Mouse (Mus musculus) heart, embryonic 14.5 days (tissue): ENCODE data around the gene Map3k20. TPM values are rescaled to one million over a fixed set of nuclear protein-coding genes. Genes with fewer than 3 reads are reported as not detected.

Experiments
- ATAC-seq: fragments of 200-750 bp; cut with Nextera tagmentation; 2 replicates; pipeline ENCODE4 v1.8.0; 2017; ENCODE audit warnings: low read depth, moderate TSS enrichment; ENCODE audit not compliant: insufficient number of reproducible peaks, insufficient read depth, low FRiP score
- H3K27ac ChIP-seq, 2 experiments: fragments of 200-500 bp in 1 of 2; fragments of 300-500 bp in 1 of 2; sonication (generic) in 1 of 2; replicated peaks in 1 of 2; 2 replicates each; pipeline ENCODE4 v1.5.1; 2012 to 2014; ENCODE audit warnings: low read depth in 2 of 2, low read length in 2 of 2, control low read depth in 1 of 2, mild to moderate bottlenecking in 1 of 2, mixed read lengths in 1 of 2; ENCODE audit not compliant: control insufficient read depth in 1 of 2, insufficient read depth in 1 of 2
- H3K27me3 ChIP-seq: fragments of 300-500 bp; sonication (generic); 2 replicates; pipeline ENCODE4 v1.6.1; 2014; ENCODE audit warnings: mild to moderate bottlenecking, low read length, control low read depth; ENCODE audit not compliant: control insufficient read depth, insufficient read depth
- H3K36me3 ChIP-seq: fragments of 300-500 bp; sonication (generic); 2 replicates; pipeline ENCODE4 v1.6.1; 2014; ENCODE audit warnings: mild to moderate bottlenecking, control low read depth, low read length, mixed read lengths; ENCODE audit not compliant: control insufficient read depth, insufficient read depth
- H3K4me1 ChIP-seq, 2 experiments: fragments of 200-500 bp in 1 of 2; fragments of 300-500 bp in 1 of 2; sonication (generic) in 1 of 2; 2 replicates each; pipeline ENCODE4 v1.6.1; 2012 to 2014; ENCODE audit warnings: low read length in 2 of 2, control low read depth in 1 of 2, mixed read lengths in 1 of 2; ENCODE audit not compliant: control insufficient read depth in 2 of 2, insufficient read depth in 2 of 2
- H3K4me2 ChIP-seq: fragments of 300-500 bp; sonication (generic); 2 replicates; pipeline ENCODE4 v1.6.1; 2014; ENCODE audit warnings: mild to moderate bottlenecking, low read length
- H3K4me3 ChIP-seq, 2 experiments: fragments of 200-500 bp in 1 of 2; fragments of 300-500 bp in 1 of 2; sonication (generic) in 1 of 2; 2 replicates each; pipeline ENCODE4 v1.5.1; 2012 to 2014; ENCODE audit warnings: low read length in 2 of 2, mild to moderate bottlenecking in 2 of 2, control low read depth in 1 of 2, low read depth in 1 of 2, moderate library complexity in 1 of 2; ENCODE audit not compliant: control insufficient read depth in 1 of 2, insufficient read depth in 1 of 2
- H3K9ac ChIP-seq: fragments of 300-500 bp; sonication (generic); 2 replicates; pipeline ENCODE4 v1.6.1; 2014; ENCODE audit warnings: mild to moderate bottlenecking, low read length
- H3K9me3 ChIP-seq: fragments of 300-500 bp; sonication (generic); 2 replicates; pipeline ENCODE4 v1.6.1; 2016; ENCODE audit warnings: low read length, control low read depth; ENCODE audit not compliant: control insufficient read depth
- WGBS: fragments of 180-500 bp; shearing (Covaris S2); extraction: QIAGEN DNeasy Blood & Tissue Kit; methylation state at CpG from one replicate; pipeline ENCODE4 v1.1.7; 2014; 5-methylcytosine and 5-hydroxymethylcytosine counted together
- polyA plus RNA-seq: library from polyadenylated mRNA; unstranded; fragments of >200 nt; fragmentation: Nextera tagmentation; extraction: Ambion mirVana; gene quantifications from 2 replicates; pipeline ENCODE4 v1.2.1, GENCODE M21; 2014

The Map3k20 gene
- polyA plus RNA-seq, 1 experiment from 2014 or later, result 85.1 TPM

GRCm38 (mm10) chr2:72308981-72309380 is 23.5 kb downstream of the Map3k20 start:
- H3K4me1 ChIP-seq, result peaks cover 26 to 50% of the 10 kb centered on the region in 2 experiments
- no peak overlapping the region; a peak in 1 of 4 replicates for H3K27ac ChIP-seq
- ATAC-seq, result no peak
- 39% methylated on average over 5 of the region's 5 CpGs for WGBS
- H3K27me3 ChIP-seq, result no peaks in the 10 kb centered on the region
- no peak overlapping the region for H3K9ac ChIP-seq
- no peaks in the 10 kb centered on the region for H3K9me3 ChIP-seq
- H3K36me3 ChIP-seq, result peaks cover 32% of the 10 kb centered on the region
- H3K4me3 ChIP-seq, result no peak overlapping the region
- no peak overlapping the region for H3K4me2 ChIP-seq

- 37% methylated on average over 8 of the region's 8 CpGs for WGBS
- Histone ChIP-seq H3K9me3 (no peaks in the 10 kb centered on the region), H3K9ac (no peak overlapping the region), H3K27me3 (no peaks in the 10 kb centered on the region), H3K4me3 (no peak overlapping the region), H3K4me1 (peaks cover 26 to 47% of the 10 kb centered on the region in 2 experiments), H3K27ac (0 out of 4 replicates have a peak overlapping the region, but pooled peaks of 1 of the 2 experiments have one; percentile 32), H3K36me3 (peaks cover 11% of the 10 kb centered on the region), H3K4me2 (peak overlapping the region; percentile 4; the same call in 1 of the 2 replicates)
- no peak for ATAC-seq
Observed at GRCm38 (mm10) chr2:72311486-72311885, 26.0 kb downstream of the Map3k20 start.

GRCm38 (mm10) chr2:72313312-72313711 is 27.9 kb downstream of the Map3k20 start:
- Histone ChIP-seq H3K36me3 (peaks cover 11% of the 10 kb centered on the region), H3K4me2 (no peak overlapping the region), H3K4me3 (no peak overlapping the region), H3K27ac (no peak overlapping the region), H3K4me1 (peaks cover 30 to 57% of the 10 kb centered on the region in 2 experiments), H3K27me3 (no peaks in the 10 kb centered on the region), H3K9ac (no peak overlapping the region), H3K9me3 (no peaks in the 10 kb centered on the region)
- no peak for ATAC-seq
- WGBS, result 87% methylated on average over 11 of the region's 11 CpGs

GRCm38 (mm10) chr2:72318421-72318820 is 33.0 kb downstream of the Map3k20 start:
- Histone ChIP-seq H3K27ac (peak overlapping the region; percentile 56 to 70), H3K9ac (no peak overlapping the region), H3K4me1 (peaks cover 16 to 48% of the 10 kb centered on the region in 2 experiments), H3K27me3 (no peaks in the 10 kb centered on the region), H3K36me3 (peaks cover 8% of the 10 kb centered on the region), H3K4me2 (no peak overlapping the region), H3K9me3 (no peaks in the 10 kb centered on the region), H3K4me3 (no peak overlapping the region)
- WGBS, result 33% methylated on average over 4 of the region's 4 CpGs
- 0 out of 2 replicates have a peak, but pooled peaks have one; percentile 43 for ATAC-seq

- Histone ChIP-seq H3K27me3 (no peaks in the 10 kb centered on the region), H3K4me1 (peaks cover 20 to 51% of the 10 kb centered on the region in 2 experiments), H3K27ac (peak overlapping the region; percentile 56 to 70; a peak in 3 of 4 replicates), H3K4me2 (no peak overlapping the region), H3K4me3 (no peak overlapping the region), H3K36me3 (0 out of 2 replicates have a peak, but pooled peaks cover 3% of the 10 kb centered on the region), H3K9me3 (no peaks in the 10 kb centered on the region), H3K9ac (no peak overlapping the region)
- WGBS, result 71% methylated on average over 7 of the region's 7 CpGs
- ATAC-seq, result no peak
Observed at GRCm38 (mm10) chr2:72319028-72319798, 33.8 kb downstream of the Map3k20 start.

GRCm38 (mm10) chr2:72320661-72321060 is 35.2 kb downstream of the Map3k20 start:
- H3K9me3 ChIP-seq, result no peaks in the 10 kb centered on the region
- WGBS, result 65% methylated on average over 2 of the region's 2 CpGs
- no peak overlapping the region for H3K27ac ChIP-seq
- H3K4me2 ChIP-seq, result no peak overlapping the region
- no peaks in the 10 kb centered on the region for H3K27me3 ChIP-seq
- H3K36me3 ChIP-seq, result 0 out of 2 replicates have a peak, but pooled peaks cover 3% of the 10 kb centered on the region
- H3K4me1 ChIP-seq, result peaks cover 20 to 51% of the 10 kb centered on the region in 2 experiments
- H3K4me3 ChIP-seq, result no peak overlapping the region
- ATAC-seq, result no peak
- no peak overlapping the region for H3K9ac ChIP-seq

GRCm38 (mm10) chr2:72321591-72321990 is 36.2 kb downstream of the Map3k20 start:
- 41% methylated on average over 5 of the region's 5 CpGs for WGBS
- Histone ChIP-seq H3K27ac (no peak overlapping the region), H3K36me3 (0 out of 2 replicates have a peak, but pooled peaks cover 3% of the 10 kb centered on the region), H3K27me3 (no peaks in the 10 kb centered on the region), H3K4me3 (no peak overlapping the region), H3K4me2 (no peak overlapping the region), H3K9ac (no peak overlapping the region), H3K4me1 (peaks cover 20 to 59% of the 10 kb centered on the region in 2 experiments), H3K9me3 (no peaks in the 10 kb centered on the region)
- no peak for ATAC-seq
